Mouse (Mus musculus): Measurements from ENCODE around the gene Cacna1b. TPM values are rescaled to one million over a fixed set of nuclear protein-coding genes. Genes with fewer than 3 reads are reported as not detected.

Cacna1b gene
- total RNA-seq, 2 experiments from 2014 or later, result 71.3 to 77.8 TPM

Other genes with a start within 250 kb of the Cacna1b start
- 10 to 100 TPM; 64.1 to 74.6 TPM for gene Ehmt1, start 156.5 kb upstream of the Cacna1b start, total RNA-seq (2021)
- 10 to 100 TPM; 10.6 to 11.3 TPM for gene Arrdc1, start 172.1 kb upstream of the Cacna1b start, total RNA-seq (2021)
- gene Zmynd19, start 186.6 kb upstream of the Cacna1b start, total RNA-seq (2021), result 10 to 100 TPM; 40.4 to 43.4 TPM
- 10 to 100 TPM; 32.5 to 34.4 TPM for gene Dph7, start 199.2 kb upstream of the Cacna1b start, total RNA-seq (2021)
- 10 to 100 TPM; 78.2 to 92.1 TPM for gene Mrpl41, start 211.9 kb upstream of the Cacna1b start, total RNA-seq (2021)
- gene Pnpla7, start 212.9 kb upstream of the Cacna1b start, total RNA-seq (2021), result 10 to 100 TPM; 23.3 to 33.3 TPM

All from layer of hippocampus, postnatal 36 days (tissue).